Mouse (Mus musculus): Measurements from ENCODE around the gene Mdga1.
A peak's percentile ranks its signal among the peaks of the same experiment; 100 is the strongest.

Gene Mdga1

DNA sequence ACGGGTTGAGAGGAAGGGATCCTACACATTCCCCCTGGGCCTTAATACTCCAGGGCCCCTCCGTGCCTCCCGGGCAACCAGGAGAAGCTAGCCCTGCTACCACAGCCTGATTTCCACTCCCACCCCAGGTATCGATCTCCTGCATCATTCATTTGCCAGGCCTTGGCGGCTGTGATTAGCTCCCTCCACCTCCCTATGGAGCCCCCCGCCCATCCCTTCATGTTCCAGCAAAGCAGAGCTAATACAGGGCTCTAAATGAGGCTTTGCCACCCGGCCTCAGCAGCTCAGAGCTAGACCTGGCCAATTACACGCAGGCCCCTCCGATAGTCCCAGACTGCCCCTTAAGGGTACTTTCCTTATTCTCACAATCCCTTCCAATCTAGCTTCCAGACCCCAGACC is 86.5 kb downstream of the Mdga1 start:
- no peak for DNase-seq

DNA sequence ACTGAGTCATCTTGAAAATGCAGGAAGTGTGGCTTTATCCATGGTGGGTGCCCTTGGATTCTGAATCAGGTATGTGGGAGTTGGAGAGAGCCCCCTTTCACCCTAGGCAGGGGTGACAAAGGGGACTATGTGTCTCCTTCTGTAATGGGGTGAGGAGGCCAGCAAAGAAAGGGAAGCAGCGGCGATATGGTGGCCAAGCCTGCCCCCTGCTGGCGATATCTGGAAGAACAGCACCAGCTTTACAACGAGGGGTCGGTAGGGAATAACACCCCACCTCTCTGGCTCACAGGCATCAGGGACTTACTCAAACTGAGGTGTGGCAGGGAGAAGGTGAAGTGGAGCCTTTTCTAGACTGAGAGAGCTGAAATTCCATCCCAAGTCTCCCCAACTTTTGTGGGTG is 87.0 kb downstream of the Mdga1 start:
- DNase-seq, result no peak

- DNase-seq, result no peak
Measured at GRCm38 (mm10) chr17:29880251-29880650, 89.6 kb downstream of the Mdga1 start.

GRCm38 (mm10) chr17:29878990-29879389 is 90.9 kb downstream of the Mdga1 start:
- DNase-seq, result no peak

GRCm38 (mm10) chr17:29874082-29874679 is 95.7 kb downstream of the Mdga1 start:
- no peak for DNase-seq

DNA sequence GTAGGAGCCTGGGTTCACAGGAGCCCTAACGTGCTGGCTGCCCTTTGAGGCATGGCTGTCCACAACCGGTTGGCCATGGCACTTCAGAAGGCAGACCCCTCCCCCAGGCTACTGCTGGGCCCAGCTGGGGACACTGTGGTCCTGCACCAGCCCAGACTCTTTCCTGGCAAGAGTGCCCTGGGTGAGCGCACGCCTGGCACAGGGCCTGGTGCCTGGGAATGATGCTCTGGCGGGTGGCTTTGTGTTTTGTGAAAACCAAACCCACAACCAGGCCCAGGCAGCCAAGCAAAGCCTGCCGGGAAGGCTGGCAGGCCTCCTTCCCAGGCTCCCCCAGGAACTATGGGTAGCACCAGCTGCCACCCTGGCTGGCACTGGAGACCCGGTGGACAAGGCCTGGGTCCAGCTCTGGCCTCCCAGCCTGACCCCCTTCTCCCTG is 96.3 kb downstream of the Mdga1 start:
- DNase-seq, result peak; percentile 92

GRCm38 (mm10) chr17:29870316-29870715 is 99.6 kb downstream of the Mdga1 start:
- DNase-seq, result no peak

DNA sequence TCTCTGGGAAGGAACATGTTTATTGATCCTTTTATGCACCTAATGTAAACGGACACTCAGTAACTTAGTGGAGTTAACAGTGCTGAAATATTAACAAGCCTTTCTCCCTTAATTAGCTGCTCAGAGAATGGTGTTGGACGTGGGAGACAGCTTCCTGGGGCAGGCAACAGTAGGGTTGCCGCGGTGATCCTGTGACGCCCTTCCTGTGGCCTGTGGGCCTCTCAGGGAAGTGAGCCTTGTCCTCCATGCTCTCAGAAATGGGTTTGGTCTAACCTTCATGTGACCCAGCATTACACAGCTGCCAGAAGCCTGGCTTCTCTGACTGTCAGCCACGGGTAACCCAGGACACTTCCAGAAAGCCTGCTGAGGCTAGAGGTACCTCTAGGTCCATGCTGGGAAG is 104.0 kb downstream of the Mdga1 start:
- no peak for DNase-seq

- DNase-seq, result no peak
Measured at GRCm38 (mm10) chr17:29864440-29864839, 105.4 kb downstream of the Mdga1 start.

DNA sequence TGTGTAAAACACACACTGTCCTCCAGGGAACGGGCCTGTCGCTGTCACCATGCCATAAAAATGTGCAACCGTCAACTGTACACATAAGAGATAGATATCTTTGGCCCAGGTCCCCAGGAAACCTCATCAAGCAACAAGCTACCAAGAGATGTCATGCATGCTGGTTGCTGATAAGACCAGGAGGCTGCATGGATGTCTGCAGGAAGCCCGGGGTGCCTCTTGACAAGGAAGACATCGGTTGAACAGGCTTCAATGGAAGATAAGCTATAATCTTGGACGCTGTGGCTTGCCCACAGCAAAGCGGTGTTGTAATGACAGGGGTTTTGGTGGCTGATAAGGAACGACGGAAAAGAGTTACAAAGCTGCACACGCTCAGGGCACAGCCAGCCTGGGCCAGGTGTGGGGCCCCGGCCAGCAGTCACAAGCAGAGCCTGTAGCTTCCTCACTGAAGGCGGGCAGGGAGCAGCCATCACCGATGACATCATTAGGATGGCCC is 110.1 kb downstream of the Mdga1 start:
- no peak for DNase-seq

GRCm38 (mm10) chr17:29858764-29859163 is 111.1 kb downstream of the Mdga1 start:
- no peak for DNase-seq

DNA sequence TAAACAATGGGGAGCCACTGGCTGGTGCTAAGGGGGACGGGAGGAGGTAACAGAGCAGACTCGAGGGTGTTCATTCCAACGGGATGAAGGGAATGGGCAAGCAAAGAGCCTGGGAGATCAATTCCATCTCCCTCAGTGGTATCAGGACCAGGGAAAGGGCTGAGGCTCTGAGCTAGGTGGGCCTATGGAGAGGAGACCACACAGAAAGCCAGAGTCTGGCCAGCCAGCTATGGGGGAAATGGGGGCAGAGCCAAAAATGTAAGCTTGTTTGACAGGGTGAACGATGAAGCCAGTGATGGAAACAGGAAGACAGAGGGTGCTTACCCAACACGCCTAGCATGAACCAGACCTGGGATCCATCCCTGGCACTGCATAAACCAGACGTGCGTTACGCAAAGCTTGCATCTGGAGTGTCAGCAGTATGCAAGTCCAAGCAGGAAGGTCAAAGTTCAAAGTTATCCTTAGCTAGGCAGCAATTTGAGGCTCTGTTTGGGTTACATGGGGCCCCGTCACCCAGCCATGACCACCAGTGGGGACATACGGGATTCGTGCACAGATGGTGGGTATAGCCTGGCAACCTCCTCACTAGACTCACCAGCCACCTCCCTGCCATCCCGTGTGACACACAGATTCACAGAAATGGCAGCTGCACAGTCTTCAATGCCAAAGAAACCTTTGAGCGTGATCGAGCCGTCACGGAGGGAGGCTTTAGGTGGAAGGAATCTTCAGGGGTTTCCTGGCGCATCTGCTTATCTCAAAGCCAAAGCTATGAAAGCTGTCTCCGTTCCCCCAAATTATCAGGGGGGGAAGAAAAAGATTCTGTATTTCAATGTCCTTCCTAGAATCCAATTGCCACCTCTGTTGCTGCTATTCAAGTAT is 113.9 kb downstream of the Mdga1 start:
- DNase-seq, result no peak

DNA sequence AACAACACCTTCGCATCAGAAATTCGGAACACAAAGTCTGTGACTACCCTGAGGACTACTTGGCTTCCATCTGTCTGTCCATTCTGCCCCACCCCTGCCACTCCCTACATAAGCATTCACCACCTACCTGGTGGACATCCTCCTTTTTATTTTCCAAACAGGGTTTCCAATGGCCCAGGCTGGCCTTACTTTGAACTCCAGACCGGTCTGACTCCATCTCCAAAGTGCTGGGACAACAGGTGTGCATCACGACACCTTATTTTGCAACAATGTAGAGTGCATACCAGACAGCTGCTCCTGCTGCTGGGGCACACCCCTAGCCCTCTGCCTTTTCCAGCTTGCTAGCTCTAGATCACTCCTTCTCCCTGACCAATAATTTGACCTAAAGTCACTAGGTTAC is 115.1 kb downstream of the Mdga1 start:
- no peak for DNase-seq

GRCm38 (mm10) chr17:29854388-29854787 is 115.5 kb downstream of the Mdga1 start:
- DNase-seq, result no peak

- DNase-seq, result no peak
Measured at GRCm38 (mm10) chr17:29852846-29853486, 116.9 kb downstream of the Mdga1 start.

- DNase-seq, result no peak
Measured at GRCm38 (mm10) chr17:29849436-29849797, 120.5 kb downstream of the Mdga1 start.

DNA sequence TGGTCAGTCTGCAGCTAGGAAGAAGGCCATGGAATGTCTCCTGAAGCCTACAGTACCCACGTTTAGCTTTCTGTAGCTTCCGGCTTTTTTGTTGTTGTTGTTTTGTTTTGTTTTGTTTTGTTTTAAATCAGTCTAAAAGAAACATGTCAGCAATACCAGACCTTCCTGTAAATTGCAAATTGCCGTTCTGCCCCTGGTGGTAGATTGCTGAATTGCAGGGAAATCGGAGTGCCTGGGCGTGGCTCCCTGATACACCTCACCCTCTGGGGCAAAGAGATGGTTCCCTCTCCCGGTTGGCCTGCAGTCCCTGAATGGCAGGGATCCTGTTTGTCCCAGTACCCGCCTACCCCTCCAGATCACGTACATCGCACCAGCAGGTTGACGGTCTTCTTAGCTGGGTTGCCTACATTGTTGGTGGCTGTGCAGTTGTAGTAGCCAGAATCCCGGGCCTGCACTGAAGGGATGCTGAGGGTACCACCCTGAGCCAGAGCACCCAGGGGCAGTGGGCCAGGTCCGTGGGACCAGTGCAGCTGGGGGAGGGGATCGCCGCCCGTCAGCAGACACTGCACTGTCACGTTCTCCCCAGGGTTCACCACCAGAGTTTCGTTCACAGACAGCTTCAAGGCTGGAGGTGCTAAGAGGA is 121.0 kb downstream of the Mdga1 start:
- DNase-seq, result peak; percentile 63

GRCm38 (mm10) chr17:29847291-29847690 is 122.6 kb downstream of the Mdga1 start:
- no peak for DNase-seq

DNA sequence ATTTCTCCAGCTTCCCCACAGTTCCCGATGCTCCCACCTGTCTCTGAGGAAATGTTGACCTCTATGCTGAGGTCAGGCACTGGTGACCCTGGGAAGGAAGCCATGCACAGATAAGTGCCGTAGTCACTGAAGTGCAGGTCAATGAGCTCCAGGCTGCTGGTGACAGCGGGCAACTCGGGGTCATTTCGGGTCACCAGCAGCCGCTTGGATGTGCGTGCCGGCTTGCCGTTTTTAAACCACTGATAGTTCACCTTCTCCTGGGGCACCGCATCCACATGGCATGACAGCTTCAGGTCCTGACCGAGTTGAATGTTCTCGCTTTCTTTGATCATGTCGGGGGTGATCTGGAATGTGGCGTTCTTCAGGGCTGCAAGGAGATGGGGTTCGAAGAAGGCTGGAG is 123.6 kb downstream of the Mdga1 start:
- DNase-seq, result no peak

DNA sequence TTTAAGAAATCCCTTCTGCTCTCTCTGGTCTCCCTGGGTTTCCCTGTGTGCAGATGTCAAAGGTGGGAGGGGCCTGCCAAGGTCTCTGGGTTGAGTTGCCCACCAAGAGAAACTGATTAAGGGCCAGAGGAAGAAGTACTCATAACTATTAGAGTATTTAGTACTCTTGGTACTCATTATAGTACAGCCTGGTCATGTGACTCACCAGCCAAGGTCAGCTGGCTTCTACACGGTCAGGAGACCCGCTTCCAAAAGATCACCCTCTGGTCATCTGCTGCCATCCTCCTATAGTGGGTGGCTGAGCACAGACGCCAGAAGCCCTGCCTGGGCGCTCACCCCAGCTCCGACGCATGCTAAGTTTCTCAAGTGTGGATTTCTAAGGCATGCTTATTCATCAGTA is 124.9 kb downstream of the Mdga1 start:
- no peak for DNase-seq

DNA sequence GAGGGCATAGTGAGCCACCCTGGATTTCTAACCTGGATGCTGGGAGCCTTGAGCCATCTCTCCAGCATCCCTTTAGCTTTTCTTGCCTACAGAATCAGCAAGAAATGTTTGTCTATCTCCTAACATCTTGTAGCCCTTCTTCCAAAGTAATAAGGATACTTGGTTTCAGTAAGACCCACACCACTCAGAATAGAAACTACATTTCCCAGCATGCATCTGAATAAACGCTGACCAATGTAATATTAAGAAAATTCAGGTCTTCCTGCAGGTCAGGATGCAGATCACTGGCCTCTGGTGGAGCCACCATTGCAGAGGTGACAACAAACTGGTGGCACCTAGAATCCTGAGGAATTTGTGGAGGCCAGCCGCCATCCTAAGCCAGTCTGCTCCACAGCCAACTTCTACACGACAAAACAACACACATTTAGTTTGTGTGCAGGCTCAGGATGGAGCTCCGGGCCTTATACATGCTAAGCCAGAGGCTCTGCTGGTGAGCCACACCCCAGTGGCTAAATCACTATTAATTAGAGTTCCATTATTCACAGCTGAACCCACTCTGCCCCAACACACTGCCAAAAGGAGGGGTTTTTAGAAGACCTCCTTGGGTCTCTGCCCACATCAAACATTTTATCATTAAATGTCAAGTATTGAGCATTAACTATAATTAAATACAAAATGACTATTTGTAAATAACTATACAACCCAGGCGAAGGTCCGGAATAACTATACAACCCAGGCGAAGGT is 126.3 kb downstream of the Mdga1 start:
- no peak for DNase-seq

All from cerebellum, adult 11-12 months (tissue).